Mouse (Mus musculus) small intestine, adult 2 months (tissue): ENCODE measurements around the gene Irgc1. TPM values are rescaled to one million over a fixed set of nuclear protein-coding genes. Genes with fewer than 3 reads are reported as not detected.

Source experiments
- H3K27ac ChIP-seq: fragments of 200-500 bp; 2 replicates; pipeline ENCODE4 v1.5.1; 2012; ENCODE audit warnings: low read depth, low read length, control low read depth, inconsistent platforms; ENCODE audit not compliant: insufficient read depth
- H3K27me3 ChIP-seq: fragments of 200-500 bp; 2 replicates; pipeline ENCODE4 v1.6.1; 2012; ENCODE audit warnings: mild to moderate bottlenecking, moderate library complexity, low read length, inconsistent platforms; ENCODE audit not compliant: control insufficient read depth, insufficient read depth
- H3K36me3 ChIP-seq: fragments of 200-500 bp; 2 replicates; pipeline ENCODE4 v1.6.1; 2012; ENCODE audit warnings: mild to moderate bottlenecking, low read length, control low read depth, inconsistent platforms; ENCODE audit not compliant: control insufficient read depth, insufficient read depth
- H3K4me1 ChIP-seq: fragments of 200-500 bp; 2 replicates; pipeline ENCODE4 v1.6.1; 2012; ENCODE audit warnings: low read length, inconsistent platforms, mixed read lengths; ENCODE audit not compliant: control insufficient read depth, insufficient read depth, insufficient read length
- H3K4me3 ChIP-seq: fragments of 200-500 bp; 2 replicates; pipeline ENCODE4 v1.5.1; 2012; ENCODE audit warnings: low read depth, mild to moderate bottlenecking, control low read depth, inconsistent platforms, low read length, moderate library complexity
- CTCF ChIP-seq: fragments of 200-500 bp; IDR thresholded peaks from 2 replicates; pipeline ENCODE4 v1.5.1; 2012; ENCODE audit warnings: low read depth, mild to moderate bottlenecking, control low read depth, inconsistent platforms, low read length, moderate library complexity, mixed read lengths; ENCODE audit not compliant: insufficient replicate concordance, insufficient read length; ENCODE audit errors: extremely low read depth
- POLR2A ChIP-seq: fragments of 200-500 bp; IDR thresholded peaks from 2 replicates; pipeline ENCODE4 v1.6.1; 2012; ENCODE audit warnings: low read depth, mild to moderate bottlenecking, control low read depth, inconsistent platforms, low read length, moderate library complexity
- WGBS: fragments of 180-500 bp; shearing (Covaris S2); methylation state at CpG from one replicate; pipeline ENCODE4 v1.1.7; 2018; 5-methylcytosine and 5-hydroxymethylcytosine counted together
- polyA plus RNA-seq: library from polyadenylated mRNA; depleted of rRNA; stranded (reverse); fragments of >200 nt; gene quantifications from 2 replicates; pipeline ENCODE4 v1.2.3, GENCODE M21; 2012

The Irgc1 gene
- polyA plus RNA-seq, 1 experiment = 0.37 TPM

GRCm38 (mm10) chr7:24448782-24449517 is 3.1 kb downstream of the Irgc1 start:
- no peak overlapping the region for H3K27ac ChIP-seq

GRCm38 (mm10) chr7:24446697-24447340 is 5.3 kb downstream of the Irgc1 start:
- Histone ChIP-seq H3K4me1 (peaks cover 4% of the 10 kb centered on the region; the same call in 1 of the 2 replicates), H3K36me3 (no peaks in the 10 kb centered on the region), H3K4me3 (no peak overlapping the region), H3K27ac (no peak overlapping the region), H3K27me3 (0 out of 2 replicates have a peak, but pooled peaks cover under 1% of the 10 kb centered on the region)
- TF ChIP-seq POLR2A (no peak), CTCF (no peak)
- WGBS = 55% methylated on average over 7 of the region's 7 CpGs

More at GRCm38 (mm10) chr7:24448782-24449517, 3.1 kb downstream of the Irgc1 start:
- H3K4me1 ChIP-seq = peaks cover 4% of the 10 kb centered on the region; the same call in 1 of the 2 replicates
- TF ChIP-seq CTCF (no peak), POLR2A (no peak)
- H3K27me3 ChIP-seq = peaks cover 9% of the 10 kb centered on the region; the same call in 1 of the 2 replicates
- H3K4me3 ChIP-seq = no peak overlapping the region
- no peaks in the 10 kb centered on the region for H3K36me3 ChIP-seq
- 54% methylated on average over 14 of the region's 14 CpGs for WGBS

- Histone ChIP-seq H3K27ac (no peak overlapping the region), H3K4me3 (no peak overlapping the region)
Observed at GRCm38 (mm10) chr7:24445266-24445926, 6.7 kb downstream of the Irgc1 start.

GRCm38 (mm10) chr7:24442313-24442712 is 9.8 kb downstream of the Irgc1 start:
- Histone ChIP-seq H3K27me3 (no peaks in the 10 kb centered on the region), H3K36me3 (no peaks in the 10 kb centered on the region), H3K4me3 (no peak overlapping the region), H3K27ac (0 out of 2 replicates have a peak overlapping the region, but pooled peaks have one; percentile 36), H3K4me1 (no peaks in the 10 kb centered on the region)
- WGBS = 57% methylated on average over 8 of the region's 8 CpGs
- no peak for TF ChIP-seq POLR2A

More at GRCm38 (mm10) chr7:24445266-24445926, 6.7 kb downstream of the Irgc1 start:
- Histone ChIP-seq H3K27me3 (no peaks in the 10 kb centered on the region), H3K4me1 (0 out of 2 replicates have a peak, but pooled peaks cover 2% of the 10 kb centered on the region), H3K36me3 (no peaks in the 10 kb centered on the region)
- TF ChIP-seq CTCF (no peak), POLR2A (no peak)
- WGBS = 80% methylated on average over 9 of the region's 9 CpGs

- 11% methylated on average over 1 of the region's 1 CpGs for WGBS
- H3K4me1 ChIP-seq = no peaks in the 10 kb centered on the region
- no peaks in the 10 kb centered on the region for H3K27me3 ChIP-seq
- no peak overlapping the region for H3K4me3 ChIP-seq
- TF ChIP-seq CTCF (peak; percentile 98), POLR2A (no peak)
- H3K27ac ChIP-seq = 0 out of 2 replicates have a peak overlapping the region, but pooled peaks have one; percentile 36
- H3K36me3 ChIP-seq = no peaks in the 10 kb centered on the region
Observed at GRCm38 (mm10) chr7:24441785-24442184, 10.3 kb downstream of the Irgc1 start.

- no peak for TF ChIP-seq POLR2A
- TF ChIP-seq CTCF = no peak
- Histone ChIP-seq H3K27ac (no peak overlapping the region), H3K4me1 (no peaks in the 10 kb centered on the region), H3K4me3 (no peak overlapping the region), H3K27me3 (no peaks in the 10 kb centered on the region), H3K36me3 (no peaks in the 10 kb centered on the region)
- 50% methylated on average over 7 of the region's 7 CpGs for WGBS
Observed at GRCm38 (mm10) chr7:24439891-24440290, 12.2 kb downstream of the Irgc1 start.

- WGBS = 75% methylated on average over 6 of the region's 6 CpGs
- TF ChIP-seq CTCF (no peak), POLR2A (no peak)
- Histone ChIP-seq H3K4me1 (no peaks in the 10 kb centered on the region), H3K4me3 (no peak overlapping the region), H3K36me3 (no peaks in the 10 kb centered on the region), H3K27me3 (no peaks in the 10 kb centered on the region), H3K27ac (no peak overlapping the region)
Observed at GRCm38 (mm10) chr7:24439191-24439590, 12.9 kb downstream of the Irgc1 start.
